Comparison of ENCODE assay signal across 23 mouse cellular contexts in the genomic region with DNA sequence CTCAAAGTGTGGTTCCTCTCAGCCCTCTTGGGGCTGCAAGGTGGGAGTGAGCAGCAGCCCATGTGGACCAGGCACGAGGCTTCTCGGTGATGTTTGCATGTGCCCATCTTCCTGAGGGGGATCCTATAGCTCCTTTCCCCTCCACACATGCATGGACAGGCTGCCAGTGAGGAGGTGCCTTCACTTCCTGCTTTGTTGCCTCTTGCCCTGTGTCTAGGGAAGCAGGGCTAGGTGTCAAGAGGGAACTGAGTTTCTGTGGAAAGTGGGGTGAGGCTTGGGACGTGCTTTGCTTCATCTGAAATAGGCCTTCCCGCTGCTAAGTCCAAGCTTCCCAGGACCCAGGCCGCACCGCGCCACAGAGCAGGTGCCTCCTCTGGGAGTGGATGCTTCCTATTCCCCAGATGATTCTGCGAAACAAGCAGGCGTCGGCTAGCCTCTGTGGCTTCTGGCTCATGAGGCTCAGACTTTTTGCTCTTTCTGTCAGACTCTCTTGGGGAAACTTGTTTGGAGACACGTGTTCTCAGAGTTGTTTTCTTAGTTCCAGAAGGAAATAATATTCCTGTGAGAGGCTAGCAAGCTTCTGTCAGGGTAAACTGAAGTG. TPM values are rescaled to one million over a fixed set of nuclear protein-coding genes. Genes with fewer than 3 reads are reported as not detected.
DNase-seq lines count a peak whose midpoint lies in the region; ATAC-seq and TF ChIP-seq lines count a peak whose summit lies in the region.
"Had no signal": no experiment of that assay in that cellular context is flagged by ENCODE, and none has a peak within 500 bp of the region (broad histone marks: within the 10 kb centered on the region; RNA-seq: fewer than 3 reads in every experiment).

No protein-coding gene starts in this region.

- H3K27me3 ChIP-seq in hindbrain, embryonic 16.5 days (replicated peaks; ENCODE audit: control insufficient read depth, insufficient read depth, low read length) = no peaks in the 10 kb centered on the region
- no peaks in the 10 kb centered on the region for H3K27me3 ChIP-seq in hindbrain, embryonic 14.5 days (ENCODE audit: control insufficient read depth, insufficient read depth, low read length)
- no peaks in the 10 kb centered on the region for H3K27me3 ChIP-seq in heart, embryonic 15.5 days
- H3K27me3 ChIP-seq in forebrain, embryonic 12.5 days = no peaks in the 10 kb centered on the region
- H3K27me3 ChIP-seq: liver, embryonic 12.5 days had no signal

- H3K9me3 ChIP-seq in hindbrain, embryonic 16.5 days (ENCODE audit: control insufficient read depth, low read length) = no peaks in the 10 kb centered on the region
- no peaks in the 10 kb centered on the region for H3K9me3 ChIP-seq in hindbrain, embryonic 14.5 days (ENCODE audit: control insufficient read depth, low read length)
- no peaks in the 10 kb centered on the region for H3K9me3 ChIP-seq in heart, embryonic 15.5 days (replicated peaks)
- no peaks in the 10 kb centered on the region for H3K9me3 ChIP-seq in forebrain, embryonic 12.5 days
- H3K9me3 ChIP-seq: forebrain, embryonic 10.5 days; liver, embryonic 12.5 days; midbrain, embryonic 10.5 days had no signal

- H3K36me3 ChIP-seq in hindbrain, embryonic 16.5 days (ENCODE audit: control insufficient read depth, insufficient read depth, low read length) = no peaks in the 10 kb centered on the region
- peaks cover 4% of the 10 kb centered on the region; the same call in 1 of the 2 replicates for H3K36me3 ChIP-seq in hindbrain, embryonic 14.5 days (replicated peaks; ENCODE audit: control insufficient read depth, insufficient read depth)
- peaks cover 10% of the 10 kb centered on the region; the same call in 1 of the 2 replicates for H3K36me3 ChIP-seq in heart, embryonic 15.5 days
- 0 out of 2 replicates have a peak, but pooled peaks cover 4% of the 10 kb centered on the region for H3K36me3 ChIP-seq in forebrain, embryonic 12.5 days (replicated peaks)

- no peak for TF ChIP-seq CTCF in gastrocnemius, adult 2 months (IDR thresholded peaks at IDR 0.05)

- H3K4me3 ChIP-seq in gastrocnemius, adult 2 months = peak overlapping the region; percentile 35
- no peak overlapping the region for H3K4me3 ChIP-seq in hindbrain, embryonic 16.5 days (ENCODE audit: low read length)
- no peak overlapping the region for H3K4me3 ChIP-seq in hindbrain, embryonic 14.5 days (replicated peaks; ENCODE audit: low read length)
- H3K4me3 ChIP-seq in brown adipose tissue, adult 24 weeks (ENCODE audit: insufficient read depth, low read depth, low read length) = no peak overlapping the region
- no peak overlapping the region for H3K4me3 ChIP-seq in heart, embryonic 15.5 days
- no peak overlapping the region for H3K4me3 ChIP-seq in forebrain, embryonic 12.5 days (replicated peaks)
- H3K4me3 ChIP-seq: forebrain, embryonic 10.5 days; liver, embryonic 12.5 days; midbrain, embryonic 10.5 days had no signal

- H3K4me2 ChIP-seq in hindbrain, embryonic 16.5 days (ENCODE audit: low read length) = no peak overlapping the region
- no peak overlapping the region for H3K4me2 ChIP-seq in hindbrain, embryonic 14.5 days (replicated peaks)
- no peak overlapping the region for H3K4me2 ChIP-seq in heart, embryonic 15.5 days
- H3K4me2 ChIP-seq in forebrain, embryonic 12.5 days = no peak overlapping the region
- H3K4me2 ChIP-seq: liver, embryonic 12.5 days; lung, embryonic 14.5 days had no signal

- peaks cover 15% of the 10 kb centered on the region for H3K4me1 ChIP-seq in hindbrain, embryonic 16.5 days (ENCODE audit: control insufficient read depth, insufficient read depth, low read depth, low read length)
- H3K4me1 ChIP-seq in hindbrain, embryonic 14.5 days (replicated peaks; ENCODE audit: control insufficient read depth, insufficient read depth, low read length) = peaks cover 23% of the 10 kb centered on the region
- peaks cover 56% of the 10 kb centered on the region for H3K4me1 ChIP-seq in brown adipose tissue, adult 24 weeks (ENCODE audit: control insufficient read depth, insufficient read depth, insufficient read length, low read length)
- H3K4me1 ChIP-seq in heart, embryonic 15.5 days (replicated peaks) = peaks cover 49% of the 10 kb centered on the region
- peaks cover 33% of the 10 kb centered on the region for H3K4me1 ChIP-seq in forebrain, embryonic 12.5 days

- WGBS in hindbrain, embryonic 16.5 days = 73% methylated on average over 11 of the region's 11 CpGs
- WGBS in hindbrain, embryonic 14.5 days = 82% methylated on average over 11 of the region's 11 CpGs
- WGBS in heart, embryonic 15.5 days = 83% methylated on average over 11 of the region's 11 CpGs
- WGBS in forebrain, embryonic 12.5 days = 89% methylated on average over 11 of the region's 11 CpGs

- no peak for ATAC-seq in hindbrain, embryonic 16.5 days
- no peak for ATAC-seq in hindbrain, embryonic 14.5 days (ENCODE audit: low FRiP score)
- ATAC-seq in heart, embryonic 15.5 days (replicated peaks; ENCODE audit: insufficient number of reproducible peaks, insufficient read depth, low FRiP score, low read depth) = no peak
- no peak for ATAC-seq in forebrain, embryonic 12.5 days (ENCODE audit: low FRiP score)
- ATAC-seq: activated CD4-positive, CD25-positive, alpha-beta regulatory T cell, adult 4 months; CD4-positive, CD25-positive, alpha-beta regulatory T cell, adult 4 months; liver, embryonic 12.5 days had no signal

- intact Hi-C loops in gastrocnemius, adult 2 months (cut with DNase I) = no loop called here

- peak overlapping the region; percentile 77 for H3K27ac ChIP-seq in gastrocnemius, adult 2 months
- peak overlapping the region; percentile 23; the same call in 1 of the 2 replicates for H3K27ac ChIP-seq in hindbrain, embryonic 16.5 days (ENCODE audit: low read depth, low read length)
- no peak overlapping the region for H3K27ac ChIP-seq in hindbrain, embryonic 14.5 days
- H3K27ac ChIP-seq in brown adipose tissue, adult 24 weeks (replicated peaks; ENCODE audit: low read depth, low read length) = peak overlapping the region; percentile 79
- peak overlapping the region; percentile 4; the same call in 1 of the 2 replicates for H3K27ac ChIP-seq in heart, embryonic 15.5 days
- H3K27ac ChIP-seq in forebrain, embryonic 12.5 days = no peak overlapping the region
- H3K27ac ChIP-seq: forebrain, embryonic 10.5 days; liver, embryonic 12.5 days; midbrain, embryonic 10.5 days had no signal

- peak; percentile 57 for DNase-seq in gastrocnemius, adult 2 months
- DNase-seq in gastrocnemius, adult 18-20 months (ENCODE audit: low spot score) = no peak
- DNase-seq in hindbrain, embryonic 14.5 days (ENCODE audit: low spot score) = no peak
- no peak for DNase-seq in testis, postnatal 10 days (ENCODE audit: low spot score)
- DNase-seq: adrenal gland, postnatal 25 days; cerebellum, adult 11-12 months; cerebellum, postnatal 25 days; gastrocnemius, postnatal 10 days; kidney, adult 18-20 months; kidney, postnatal 14 days; lung, embryonic 14.5 days; lung, postnatal 36 days; right cerebral cortex, postnatal 14 days; thymus, adult 18-20 months had no signal

- H3K9ac ChIP-seq in hindbrain, embryonic 16.5 days (ENCODE audit: low read depth, low read length) = no peak overlapping the region
- no peak overlapping the region for H3K9ac ChIP-seq in hindbrain, embryonic 14.5 days
- no peak overlapping the region for H3K9ac ChIP-seq in heart, embryonic 15.5 days
- H3K9ac ChIP-seq in forebrain, embryonic 12.5 days = no peak overlapping the region
- H3K9ac ChIP-seq: liver, embryonic 12.5 days; lung, embryonic 14.5 days had no signal

RNA-seq across cellular contexts. Expression of a gene that starts 14.2 kb away (rescaled TPM):
- 10 to 100 TPM; 26.0 to 28.5 TPM for total RNA-seq in gastrocnemius, adult 2 months (2021)
- total RNA-seq in gastrocnemius, adult 18-20 months (2021) = 10 to 100 TPM; 23.4 to 28.6 TPM
- 25.3 and 30.5 TPM in 2 replicates for polyA plus RNA-seq in hindbrain, embryonic 16.5 days (2015; fragmentation: Nextera tagmentation; extraction: Ambion mirVana)
- 30.7 and 33.3 TPM in 2 replicates for polyA plus RNA-seq in hindbrain, embryonic 14.5 days (2014; fragmentation: Nextera tagmentation; extraction: Ambion mirVana)
- 34.0 and 37.1 TPM in 2 replicates for polyA plus RNA-seq in brown adipose tissue, adult 24 weeks (2012; ENCODE audit: insufficient read depth, insufficient read length, missing spikeins)
- 47.4 and 48.2 TPM in 2 replicates for polyA plus RNA-seq in heart, embryonic 15.5 days (2015; fragmentation: Nextera tagmentation; extraction: Ambion mirVana)
- 38.9 and 39.1 TPM in 2 replicates for polyA plus RNA-seq in forebrain, embryonic 12.5 days (2016; fragmentation: Nextera tagmentation; extraction: Ambion mirVana)

RNA-seq across cellular contexts. Expression of a gene that starts 35.5 kb away (rescaled TPM):
- total RNA-seq in gastrocnemius, adult 2 months (2021) = 1 to 10 TPM in 1 of 2 experiments, under 1 TPM in 1; 0.97 to 1.1 TPM
- under 1 TPM; 0.41 to 0.90 TPM for total RNA-seq in gastrocnemius, adult 18-20 months (2021)
- polyA plus RNA-seq in hindbrain, embryonic 16.5 days (2015; fragmentation: Nextera tagmentation; extraction: Ambion mirVana) = 1.6 TPM in 2 replicates
- 1.5 and 2.2 TPM in 2 replicates for polyA plus RNA-seq in hindbrain, embryonic 14.5 days (2014; fragmentation: Nextera tagmentation; extraction: Ambion mirVana)
- 0.59 and 1.1 TPM in 2 replicates for polyA plus RNA-seq in brown adipose tissue, adult 24 weeks (2012; ENCODE audit: insufficient read depth, insufficient read length, missing spikeins)
- 0.14 and 0.32 TPM in 2 replicates for polyA plus RNA-seq in heart, embryonic 15.5 days (2015; fragmentation: Nextera tagmentation; extraction: Ambion mirVana)
- polyA plus RNA-seq in forebrain, embryonic 12.5 days (2016; fragmentation: Nextera tagmentation; extraction: Ambion mirVana) = 1.7 and 2.5 TPM in 2 replicates

Comparison
In these comparisons a context has a peak if more than half of its experiments do, and no peak if none do; other contexts are left out.
1. H3K27ac ChIP-seq: peak in gastrocnemius, adult 2 months (single experiment), hindbrain, embryonic 16.5 days (single experiment), brown adipose tissue, adult 24 weeks (single experiment) and heart, embryonic 15.5 days (single experiment); none in hindbrain, embryonic 14.5 days (single experiment) and forebrain, embryonic 12.5 days (single experiment).